Mouse (Mus musculus) neural tube, postnatal 0 days (tissue): ENCODE measurements around the gene Dnttip2. TPM values are rescaled to one million over a fixed set of nuclear protein-coding genes. Genes with fewer than 3 reads are reported as not detected.

Source experiments
- microRNA counts: library from miRNA; unstranded; fragments of <30 nt; microRNA quantifications from one replicate; lab custom pipeline; 2015
- microRNA-seq: library from miRNA; unstranded; fragments of <30 nt; microRNA quantifications from one replicate; pipeline ENCODE4, GENCODE M21; 2016
- polyA plus RNA-seq: library from polyadenylated mRNA; unstranded; fragments of >200 nt; fragmentation: Nextera tagmentation; extraction: Ambion mirVana; gene quantifications from 2 replicates; pipeline ENCODE4 v1.2.1, GENCODE M21; 2015

Dnttip2 gene
- polyA plus RNA-seq: 34.1 and 37.1 TPM in 2 replicates

DNA sequence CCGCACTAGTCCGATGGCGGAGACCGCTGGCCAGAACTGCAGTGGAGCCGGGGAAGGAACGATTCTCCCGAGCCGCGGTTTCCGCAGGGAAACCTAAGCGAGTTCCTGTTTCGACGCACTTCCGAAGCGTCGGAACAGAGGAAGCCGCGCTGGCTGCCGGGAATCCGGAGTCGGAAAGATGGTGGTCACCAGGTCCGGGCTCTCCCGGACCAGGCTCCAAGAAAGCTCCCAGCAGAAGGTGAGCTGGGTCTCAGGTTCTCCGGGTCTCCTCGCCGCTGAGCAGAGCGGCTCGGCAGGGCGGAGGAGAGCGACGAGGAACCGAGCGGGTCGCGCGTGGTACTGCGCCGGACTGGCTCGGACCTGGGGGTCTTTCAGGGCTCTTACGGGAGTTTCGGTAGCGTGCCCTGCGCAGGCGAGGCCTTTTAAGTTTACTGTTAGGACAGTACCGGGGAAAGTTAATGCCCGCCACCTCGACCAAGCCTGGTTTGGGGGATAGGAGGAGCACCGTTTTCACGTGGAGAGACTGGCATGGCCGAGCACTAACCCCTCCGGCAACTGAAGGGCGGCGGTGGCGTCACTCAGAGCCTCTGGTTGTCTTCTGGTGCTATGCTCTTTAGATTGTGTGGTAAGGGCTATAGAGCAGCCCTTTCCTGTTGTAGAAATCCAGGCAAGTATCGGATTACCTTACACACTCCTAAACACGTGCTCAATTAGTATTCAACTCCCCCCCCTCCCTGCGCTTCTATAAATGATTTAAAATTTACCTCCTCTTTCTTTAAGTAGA lies at the start of gene Dnttip2:
Dnttip2 (plus strand) TSS at position 148 of the 784 bp plus-strand sequence.

DNA sequence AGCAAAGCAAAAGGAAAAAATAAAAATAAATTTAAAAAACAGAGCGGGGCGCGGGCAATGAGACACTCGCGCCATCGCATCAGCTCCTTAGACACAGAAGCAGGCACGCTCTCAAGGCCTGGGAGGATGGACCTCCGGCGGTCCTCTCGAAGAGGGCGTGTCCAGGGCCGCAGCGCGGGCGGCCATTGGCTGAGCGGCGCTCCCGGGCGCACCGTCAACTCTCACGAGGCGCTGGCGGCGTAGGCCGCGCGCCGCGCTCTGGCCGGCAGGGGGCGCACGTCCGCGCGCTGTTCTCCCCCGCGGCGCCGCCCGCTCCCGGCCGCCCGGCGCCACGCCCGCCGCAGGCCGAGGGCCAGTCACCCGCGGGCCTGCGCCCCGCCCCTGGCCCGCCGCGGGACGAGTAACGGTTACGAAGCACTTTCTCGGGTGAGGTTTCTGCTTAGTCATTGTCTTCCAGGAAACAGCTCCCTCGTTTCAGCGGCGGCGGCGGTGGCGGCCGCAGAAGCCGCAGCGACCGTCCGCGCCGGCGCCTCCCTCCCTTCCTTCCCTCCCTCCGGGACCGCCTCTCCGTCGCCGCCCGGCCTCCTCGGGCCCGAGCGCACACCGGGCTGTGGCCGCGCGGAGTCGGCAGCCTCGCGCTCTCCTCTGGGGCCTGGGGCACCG lies 28.8 kb upstream of the Dnttip2 start, which contains the start of gene Gclm:
Gclm (plus strand) TSS at position 343 of the 663 bp plus-strand sequence.

DNA sequence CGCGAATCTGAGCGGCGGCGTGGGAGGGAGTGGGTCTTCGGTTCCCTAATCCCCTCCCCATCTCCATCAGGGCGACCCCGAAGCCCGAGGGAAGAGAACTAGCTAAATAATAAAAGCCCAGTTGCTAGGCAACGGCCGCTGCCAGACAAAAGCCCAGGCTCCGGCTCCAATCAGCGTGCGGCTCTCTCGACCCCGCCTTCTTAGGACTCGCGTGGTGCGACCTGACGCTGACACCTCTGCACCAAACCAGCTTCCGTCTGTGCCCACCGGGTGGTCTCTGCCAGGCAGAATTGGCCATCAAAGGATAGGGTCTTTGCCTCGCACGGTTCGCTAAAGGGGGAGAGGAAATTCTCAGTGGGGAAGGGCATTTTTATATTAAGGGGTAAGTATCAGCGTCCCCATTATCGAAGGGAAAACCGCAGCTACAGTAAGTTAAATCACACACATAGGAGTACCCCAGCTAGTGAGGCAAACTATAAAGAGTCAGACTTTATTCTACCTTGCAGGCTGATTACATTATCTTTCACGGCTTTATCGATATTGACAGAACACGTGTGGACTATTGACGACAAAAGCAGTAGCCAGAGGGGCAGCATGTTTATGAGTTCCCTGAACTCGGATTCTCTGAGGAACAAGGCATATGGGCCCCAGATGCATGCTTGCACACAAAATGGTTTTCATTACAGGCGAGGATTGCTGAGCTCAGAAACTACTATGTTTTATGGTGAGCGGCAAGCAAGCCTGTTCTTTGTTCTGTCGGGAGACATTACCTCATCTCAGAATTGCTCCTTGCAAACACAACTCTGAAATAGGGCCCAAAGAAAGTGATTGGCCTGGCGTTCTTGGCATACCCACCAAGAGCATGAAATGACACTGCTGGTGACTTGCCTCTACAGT lies 20.0 kb downstream of the Dnttip2 start, which contains the start of gene Bcar3:
Bcar3 (plus strand) TSS at position 183 of the 897 bp plus-strand sequence.

MicroRNA genes within 50 kb of the gene (microRNA counts, 519-probe panel; counts per million panel counts)
- microRNA mmu-miR-760 (lab: Ali Mortazavi, UCI): 40.5 counts per million

Small RNAs within 50 kb of the gene (microRNA-seq; reads per million reads assigned to microRNA genes)
- gene Gm22903: not detected
- 228 reads per million, percentile 55 among the genes with 10 or more reads in this experiment for gene Mir760

Other genes with a start within 250 kb of the Dnttip2 start
- gene Abca4, start 229.9 kb upstream of the Dnttip2 start, polyA plus RNA-seq: 1.1 and 1.2 TPM in 2 replicates
- gene Gclm, start 28.8 kb upstream of the Dnttip2 start, polyA plus RNA-seq: 76.0 and 89.3 TPM in 2 replicates
- 5.0 and 5.3 TPM in 2 replicates for gene Bcar3, start 19.7 kb downstream of the Dnttip2 start, polyA plus RNA-seq